Mouse (Mus musculus) urinary bladder, postnatal 4 days (tissue): ENCODE measurements around the gene Golph3l.
"Not testable (repeated sequence)": the region's sequence is repeated elsewhere in the genome, so short reads cannot be mapped to it uniquely, and the experiment has no call there.

Source experiments
- DNase-seq, 2 experiments: peaks; one replicate each; pipeline ENCODE4 v3.0.0; 2021 to 2022; ENCODE audit warnings: low spot score in 2 of 2

Golph3l gene

DNA sequence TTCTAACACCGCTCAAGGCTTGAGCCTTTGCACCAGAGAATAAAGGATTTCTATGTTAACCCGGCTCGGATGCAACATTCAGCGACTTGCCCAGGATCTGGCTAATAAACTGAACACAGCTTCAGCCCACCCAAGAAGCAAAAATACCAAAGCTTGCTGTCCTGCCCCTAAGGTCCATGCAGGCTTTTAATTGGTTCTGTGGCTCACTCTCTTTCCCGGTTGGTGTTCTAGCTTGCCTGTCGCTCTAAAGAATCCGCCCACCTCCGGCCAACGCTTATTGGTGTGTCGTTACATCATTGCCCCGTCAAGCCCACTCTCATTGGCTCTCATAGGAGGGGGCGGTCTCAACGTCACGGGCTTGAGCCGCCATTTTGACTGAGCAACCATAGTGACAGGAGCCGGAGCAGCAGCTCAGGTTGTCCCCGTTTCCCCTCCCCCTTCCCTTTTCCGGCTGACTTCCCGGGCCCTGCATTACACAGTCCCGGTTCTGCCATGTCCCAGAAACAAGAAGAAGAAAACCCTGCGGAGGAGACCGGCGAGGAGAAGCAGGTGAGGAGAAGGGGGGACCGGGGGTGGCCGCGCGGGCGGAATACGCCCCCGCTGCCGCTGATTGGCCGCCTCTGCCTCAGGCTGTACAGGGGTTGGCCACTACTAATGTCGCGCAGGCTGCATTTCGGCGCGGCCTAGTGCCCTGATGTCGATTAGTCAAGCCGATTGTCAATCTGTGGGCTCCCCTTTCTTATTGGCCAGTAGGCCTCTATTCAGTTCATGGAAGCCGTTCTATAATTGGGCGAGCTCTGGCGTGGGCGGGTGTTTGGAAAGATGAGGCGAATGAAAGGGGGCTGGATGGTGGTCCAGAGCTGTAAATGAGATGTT, 36.1 kb downstream of the Golph3l start, which contains the start of gene Ensa:
Gene Ensa, plus strand, starts transcription at position 366 of the 876 bp plus-strand sequence.
- peak; percentile 96 to 97 for DNase-seq

DNA sequence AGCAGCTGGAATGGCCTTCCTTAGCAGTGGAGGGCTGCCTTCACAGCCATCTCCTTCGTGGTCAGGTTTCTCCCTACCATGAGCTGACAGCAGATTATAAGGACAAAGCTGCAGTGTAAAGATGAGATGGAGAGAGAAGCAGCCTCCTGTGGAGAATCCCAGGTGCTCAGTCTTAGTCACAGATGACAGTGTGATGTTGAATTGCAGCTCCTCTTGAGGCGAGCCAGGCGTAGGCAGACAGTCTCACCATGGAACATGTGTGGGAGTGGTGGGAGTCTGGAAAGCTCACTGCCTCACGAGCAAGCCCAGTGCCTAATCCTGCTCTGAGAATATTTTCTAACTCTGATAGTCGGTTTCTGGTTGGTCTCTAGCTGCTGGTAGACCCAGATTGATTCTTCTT, 39.0 kb downstream of the Golph3l start:
- DNase-seq: no peak

DNA sequence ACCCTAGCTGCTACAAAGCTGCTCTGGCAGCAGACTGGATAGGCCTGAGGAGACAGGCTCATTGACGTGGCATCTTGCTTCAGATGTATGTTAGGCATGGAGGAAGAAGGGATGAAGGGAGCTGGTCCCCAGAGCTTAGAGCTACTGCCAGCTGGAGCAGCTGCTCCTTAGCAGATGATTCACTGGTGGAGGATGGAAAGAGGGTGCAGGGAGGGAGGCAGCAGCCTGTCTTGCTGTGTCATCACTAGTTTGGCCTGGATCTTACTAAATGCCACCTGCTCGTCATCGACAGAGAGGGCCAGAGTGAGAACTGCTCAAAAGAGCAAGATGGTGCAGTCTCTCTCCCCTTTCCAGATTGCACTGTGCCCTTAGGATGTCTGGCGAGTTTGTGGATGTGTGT, 41.0 kb downstream of the Golph3l start:
- DNase-seq: no peak

GRCm38 (mm10) chr3:95630856-95631255, 42.1 kb downstream of the Golph3l start:
- no peak for DNase-seq

GRCm38 (mm10) chr3:95631304-95631703, 42.6 kb downstream of the Golph3l start:
- DNase-seq: no peak

DNA sequence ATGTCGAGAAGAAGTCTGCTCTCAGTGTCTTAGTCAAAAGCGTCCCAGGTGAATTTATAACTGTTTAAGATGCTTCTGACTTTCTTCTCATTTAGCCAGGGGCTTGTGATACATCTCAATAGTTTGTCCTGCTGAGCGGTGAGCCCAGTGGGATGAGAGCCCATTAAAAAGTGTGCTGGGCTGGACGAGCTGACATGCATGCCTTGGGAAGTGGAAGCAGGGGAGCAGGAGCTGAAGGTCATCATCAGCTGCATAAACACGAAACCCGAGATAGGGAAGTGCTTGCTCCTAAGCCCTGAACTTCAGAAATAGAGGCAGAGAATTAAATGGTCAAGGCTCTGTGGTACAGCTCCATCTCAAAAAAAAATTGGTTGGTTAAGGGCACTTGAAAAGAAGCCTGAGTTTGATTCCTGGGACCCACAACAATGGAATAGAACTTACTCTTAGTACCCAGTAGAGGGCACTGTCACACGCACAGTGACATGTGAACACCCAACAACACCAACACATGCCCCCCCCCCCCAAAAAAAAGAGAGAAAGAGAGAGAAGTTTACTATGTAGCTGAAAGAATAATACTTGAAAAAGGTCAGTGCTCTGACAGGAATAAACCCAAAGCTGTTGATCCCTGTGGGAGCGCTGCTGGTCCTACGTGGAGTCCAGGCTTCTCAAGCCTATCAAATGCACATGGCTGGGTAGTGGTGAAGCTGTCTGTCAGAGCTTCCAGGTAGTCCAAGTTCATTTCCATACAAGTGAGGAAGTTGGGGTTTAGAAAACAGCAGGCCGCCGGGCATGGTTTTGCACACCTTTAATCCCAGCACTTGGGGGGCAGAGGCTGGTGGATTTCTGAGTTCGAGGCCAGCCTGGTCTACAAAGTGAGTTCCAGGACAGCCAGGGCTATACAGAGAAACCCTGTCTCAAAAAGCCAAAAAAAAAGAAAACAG, 44.2 kb downstream of the Golph3l start:
- no peak for DNase-seq

GRCm38 (mm10) chr3:95635636-95636035, 46.9 kb downstream of the Golph3l start:
- no peak for DNase-seq

GRCm38 (mm10) chr3:95636072-95636471, 47.3 kb downstream of the Golph3l start:
- DNase-seq: no peak

DNA sequence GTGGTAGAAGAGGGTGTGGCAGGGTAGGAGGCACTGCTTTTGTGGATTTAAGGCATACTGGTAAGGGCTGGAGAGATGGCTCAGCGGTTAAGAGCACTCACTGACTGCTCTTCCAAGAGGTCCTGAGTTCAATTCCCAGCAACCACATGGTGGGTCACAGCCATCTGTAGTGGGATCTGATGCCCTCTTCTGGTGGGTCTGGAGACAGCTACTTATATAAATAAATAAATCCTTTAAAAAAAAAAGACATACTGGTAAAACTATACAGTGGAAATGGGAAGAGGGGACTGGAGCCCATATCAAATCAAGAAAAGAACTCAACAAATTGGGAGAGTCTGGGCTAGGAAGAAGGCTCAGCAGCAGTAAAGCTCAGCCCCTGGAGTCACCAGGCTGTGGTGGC, 51.0 kb downstream of the Golph3l start:
- no peak for DNase-seq

DNA sequence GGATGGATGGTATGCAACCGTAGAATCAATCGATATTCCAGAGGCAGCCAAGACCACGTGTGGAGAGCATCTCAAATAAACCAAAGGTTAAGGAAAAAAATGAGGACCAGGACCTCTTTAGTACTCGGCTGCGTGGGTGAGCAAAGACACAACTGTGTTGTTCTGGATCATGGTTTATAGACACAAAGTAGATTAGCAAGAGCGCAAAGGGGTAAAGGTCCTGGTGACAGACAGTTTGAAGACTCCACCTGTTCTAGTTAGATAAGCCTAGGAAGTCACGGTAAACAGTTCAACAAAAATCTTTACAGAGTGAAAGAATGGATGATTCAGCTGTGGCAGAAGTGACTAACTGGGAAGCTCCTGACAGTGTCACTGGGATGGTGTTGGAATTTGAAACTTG, 54.4 kb downstream of the Golph3l start:
- no peak for DNase-seq

- DNase-seq: no peak
Measured at GRCm38 (mm10) chr3:95645313-95646235, 56.8 kb downstream of the Golph3l start.

DNA sequence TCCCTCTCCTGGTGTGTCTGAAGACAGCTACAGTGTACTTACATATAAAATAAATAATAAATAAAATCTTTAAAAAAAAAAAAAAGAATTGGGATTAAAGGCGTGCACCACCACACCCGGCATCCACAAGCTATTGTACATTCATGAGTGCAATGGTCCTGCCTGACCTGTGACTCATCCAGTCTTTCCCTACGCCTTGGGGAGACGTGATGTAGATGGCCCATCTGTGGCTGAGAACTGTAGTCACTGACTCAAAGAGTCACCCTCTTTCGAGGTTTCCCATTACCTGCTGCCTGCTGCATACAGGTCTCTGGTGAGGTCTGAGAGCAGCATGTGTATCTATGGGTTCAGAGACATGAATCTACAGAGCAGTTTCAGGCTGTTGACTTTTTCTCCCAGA, 59.3 kb downstream of the Golph3l start:
- no peak for DNase-seq

DNA sequence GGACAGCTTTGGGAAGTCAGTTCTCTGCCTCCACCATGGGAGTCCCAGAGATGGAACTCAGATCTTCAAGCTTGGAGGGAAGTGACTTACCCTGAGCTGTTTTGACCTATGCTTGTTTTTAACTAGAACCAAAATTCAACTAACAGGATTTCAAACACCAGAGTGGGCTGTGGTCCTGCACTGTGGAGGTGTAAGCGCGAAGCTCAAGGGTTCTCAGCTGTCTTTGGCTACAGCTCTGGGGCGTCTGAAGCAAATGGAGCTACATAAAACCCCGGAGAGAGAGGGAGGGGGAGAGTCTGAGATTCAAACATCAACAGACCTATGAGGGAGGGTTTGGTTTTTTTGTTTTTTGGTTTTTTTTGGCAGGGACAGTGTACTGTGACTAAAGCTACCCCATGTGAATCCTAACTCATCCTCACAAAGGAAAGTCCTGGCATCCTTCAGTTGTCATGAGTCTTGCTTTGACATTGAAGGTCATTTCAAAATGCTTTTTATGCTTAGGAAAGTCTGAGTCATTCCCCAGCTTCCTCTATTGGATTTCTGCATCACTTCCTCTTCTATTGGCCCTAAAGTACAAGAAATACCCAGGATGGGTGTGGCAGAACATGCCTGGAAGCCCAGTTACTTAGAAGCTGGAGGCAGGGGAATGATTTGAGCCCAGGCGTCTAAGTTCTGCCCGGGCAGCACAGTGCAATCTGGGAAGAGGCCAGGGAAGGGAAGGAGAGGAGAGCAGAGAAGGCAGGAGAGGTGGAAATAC, 61.7 kb downstream of the Golph3l start:
- no peak for DNase-seq

- DNase-seq: no peak
Measured at GRCm38 (mm10) chr3:95651033-95651373, 62.3 kb downstream of the Golph3l start.

- DNase-seq: no peak
Measured at GRCm38 (mm10) chr3:95651391-95652203, 62.9 kb downstream of the Golph3l start.

DNA sequence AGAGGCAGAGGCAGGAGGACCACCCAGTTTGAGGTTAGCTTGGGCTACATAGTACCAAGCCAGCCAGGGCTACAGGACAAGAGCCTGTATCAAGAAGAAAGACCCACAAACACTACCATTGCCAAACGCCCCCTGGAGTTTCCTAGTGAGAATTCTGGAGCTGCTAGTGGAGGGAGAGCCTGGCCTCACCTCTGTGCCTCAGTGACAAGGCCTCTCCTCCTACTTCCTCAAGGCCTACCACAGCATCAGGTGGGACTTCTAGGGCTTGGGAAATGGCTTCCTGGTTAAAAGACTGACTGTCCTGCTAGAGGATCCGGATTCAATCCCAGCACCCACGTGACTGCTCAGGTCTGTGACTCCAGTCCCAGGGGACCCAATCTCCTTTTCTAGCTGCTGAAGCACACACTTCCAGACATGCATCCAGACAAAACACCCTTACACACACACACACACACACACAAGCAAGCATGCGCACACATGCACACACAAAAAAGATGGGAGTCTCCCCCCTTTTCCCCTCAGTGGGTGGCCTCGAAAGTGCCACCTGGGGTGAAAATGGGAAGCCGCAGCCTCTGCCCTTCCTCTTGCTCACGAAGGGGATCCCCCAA, 63.6 kb downstream of the Golph3l start:
- no peak for DNase-seq

DNA sequence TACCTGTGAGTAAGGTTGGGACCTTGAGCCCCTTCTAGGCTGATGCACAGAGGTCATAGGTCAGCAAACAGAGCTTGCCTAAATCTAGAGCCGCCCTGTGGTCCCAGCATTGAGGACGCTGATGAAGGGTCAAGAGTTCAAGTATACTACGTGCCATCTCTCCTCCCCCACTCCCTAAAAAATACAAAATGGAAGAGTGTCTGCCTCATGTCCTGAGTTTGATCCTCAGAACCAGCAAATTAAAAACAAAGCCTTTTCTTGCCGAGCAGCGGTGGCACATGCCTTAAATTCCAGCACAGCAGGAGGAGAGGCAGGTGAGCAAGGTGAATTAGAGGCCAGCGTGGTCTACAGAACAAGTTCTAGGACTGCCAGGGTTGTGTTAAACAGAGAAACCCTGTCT, 64.1 kb downstream of the Golph3l start:
- DNase-seq: no peak

DNA sequence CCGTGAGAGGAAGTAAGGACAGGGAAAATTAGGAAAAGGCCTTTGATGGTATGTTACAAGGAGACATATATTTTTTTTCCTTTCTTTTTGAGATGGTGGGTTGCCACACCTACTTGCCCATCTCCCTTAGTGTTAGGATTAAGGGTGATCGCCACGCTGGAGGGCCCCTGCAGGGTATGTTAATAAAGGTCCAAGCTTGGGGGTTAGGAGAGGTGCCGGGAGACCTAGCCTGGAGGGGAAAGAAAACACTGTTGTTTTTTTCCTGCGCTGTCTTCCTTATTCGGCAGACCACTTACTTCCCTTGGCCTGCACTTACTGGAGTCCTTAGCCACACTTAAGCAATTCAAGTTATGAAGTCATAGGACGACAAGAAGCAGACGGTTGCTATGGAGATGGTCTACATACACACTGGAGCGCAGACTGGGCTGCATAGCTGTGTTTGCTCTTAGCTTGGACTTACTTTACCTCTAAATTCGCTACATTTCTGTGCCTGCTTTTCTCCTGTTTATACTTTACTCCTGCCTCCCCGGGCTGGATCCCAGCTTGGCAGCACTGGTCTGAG, 64.8 kb downstream of the Golph3l start:
- no peak for DNase-seq

DNA sequence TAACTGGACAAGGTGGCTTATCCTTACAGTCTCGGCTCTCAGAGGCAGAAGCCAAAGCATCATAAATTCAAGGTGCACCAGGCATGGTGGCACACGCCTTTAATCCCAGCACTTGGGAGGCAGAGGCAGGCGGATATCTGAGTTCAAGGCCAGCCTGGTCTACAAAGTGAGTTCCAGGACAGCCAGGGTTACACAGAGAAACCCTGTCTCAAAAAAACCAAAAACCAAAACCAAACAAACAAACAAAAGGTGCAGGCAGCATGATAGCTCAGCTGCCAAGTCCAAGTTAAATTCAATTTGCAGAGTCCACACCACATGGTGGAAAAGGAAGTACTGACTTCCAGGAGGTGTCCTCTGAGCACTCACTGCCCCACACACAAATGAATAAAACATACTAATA, 65.6 kb downstream of the Golph3l start:
- DNase-seq: not testable (repeated sequence)
